Mouse (Mus musculus): ENCODE measurements around the gene Esm1. TPM values are rescaled to one million over a fixed set of nuclear protein-coding genes. Genes with fewer than 3 reads are reported as not detected.

Gene Esm1
- 1.3 TPM in 2 replicates for polyA plus RNA-seq (2012; rRNA removed; ENCODE audit: low replicate concordance)

GRCm38 (mm10) chr13:113209624-113210023 lies at the start of gene Esm1:
TSS of gene Esm1 (plus strand) at chr13:113209659.

GRCm38 (mm10) chr13:113225811-113226210 lies 16.4 kb downstream of the Esm1 start, which contains the start of gene Gzmk:
TSS of gene Gzmk (minus strand) at chr13:113225908.

Other genes with a start within 250 kb of the Esm1 start
- 0.32 and 0.76 TPM in 2 replicates for gene Ccno, start 221.9 kb upstream of the Esm1 start, polyA plus RNA-seq (2012; rRNA removed; ENCODE audit: low replicate concordance)
- 0.05 TPM in 1 of 2 replicates, not detected in the other for gene Mcidas, start 215.8 kb upstream of the Esm1 start, polyA plus RNA-seq (2012; rRNA removed; ENCODE audit: low replicate concordance)
- not detected in 2 replicates for gene Cdc20b, start 174.5 kb upstream of the Esm1 start, polyA plus RNA-seq (2012; rRNA removed; ENCODE audit: low replicate concordance)
- gene Gpx8, start 163.2 kb upstream of the Esm1 start, polyA plus RNA-seq (2012; rRNA removed; ENCODE audit: low replicate concordance): 0.48 TPM in 1 of 2 replicates, not detected in the other
- 4.6 and 8.6 TPM in 2 replicates for gene Gzma, start 108.7 kb upstream of the Esm1 start, polyA plus RNA-seq (2012; rRNA removed; ENCODE audit: low replicate concordance)
- 0.17 TPM in 1 of 2 replicates, not detected in the other for gene Gzmk, start 16.2 kb downstream of the Esm1 start, polyA plus RNA-seq (2012; rRNA removed; ENCODE audit: low replicate concordance)
- 0.06 and 0.14 TPM in 2 replicates for gene BC067074, start 83.5 kb downstream of the Esm1 start, polyA plus RNA-seq (2012; rRNA removed; ENCODE audit: low replicate concordance)

Data from duodenum, adult 2 months (tissue).